ENCODE assay signal across 11 mouse cellular contexts in genomic region chr10:82910198-82910597, GRCm38 (mm10). TPM values are rescaled to one million over a fixed set of nuclear protein-coding genes. Genes with fewer than 3 reads are reported as not detected.
DNase-seq lines count a peak whose midpoint lies in the region; ATAC-seq and TF ChIP-seq lines count a peak whose summit lies in the region.
"Had no signal": no experiment of that assay in that cellular context is flagged by ENCODE, and none has a peak within 500 bp of the region (broad histone marks: within the 10 kb centered on the region; RNA-seq: fewer than 3 reads in every experiment).

No protein-coding gene starts in this region.

- WGBS in lung, adult 2 months, result 65% methylated on average over 3 of the region's 3 CpGs
- whole genome bisulfite sequencing in liver, embryonic 14.5 days (ENCODE audit: insufficient replicate concordance), result 40% methylated on average over 3 of the region's 3 CpGs

- H3K9me3 ChIP-seq in liver, embryonic 14.5 days (ENCODE audit: control insufficient read depth, low read length), result no peaks in the 10 kb centered on the region
- H3K9me3 ChIP-seq: forebrain, embryonic 12.5 days; megakaryocyte, embryonic 14.5 days had no signal

- no peaks in the 10 kb centered on the region for H3K36me3 ChIP-seq in liver, embryonic 14.5 days (replicated peaks; ENCODE audit: control insufficient read depth, insufficient read depth, low read depth)
- H3K36me3 ChIP-seq: forebrain, embryonic 12.5 days had no signal

- H3K4me3 ChIP-seq in lung, adult 2 months (replicated peaks; ENCODE audit: extremely low read depth, low read depth, low read length), result no peak overlapping the region
- H3K4me3 ChIP-seq in liver, embryonic 14.5 days (ENCODE audit: insufficient read depth in 1 of 2, low read depth in 2 of 2, low read length in 2 of 2), result no peak overlapping the region
- H3K4me3 ChIP-seq: forebrain, embryonic 12.5 days had no signal

- H3K27ac ChIP-seq in liver, embryonic 14.5 days, result no peak overlapping the region
- H3K27ac ChIP-seq: forebrain, embryonic 12.5 days had no signal

- H3K4me1 ChIP-seq in lung, adult 2 months (ENCODE audit: control insufficient read depth, insufficient read depth, low read length), result no peaks in the 10 kb centered on the region
- H3K4me1 ChIP-seq in liver, embryonic 14.5 days (replicated peaks; ENCODE audit: control insufficient read depth in 2 of 2, insufficient read depth in 2 of 2, low read length in 1 of 2), result peaks cover 0 to 14% of the 10 kb centered on the region in 2 experiments; a peak in 3 of 4 replicates

- no peak overlapping the region for H3K4me2 ChIP-seq in liver, embryonic 14.5 days (ENCODE audit: low read depth)

- no peaks in the 10 kb centered on the region for H3K27me3 ChIP-seq in liver, embryonic 14.5 days (ENCODE audit: control insufficient read depth, insufficient read depth, low read length)

- no peak for TF ChIP-seq POLR2A in lung, adult 2 months (IDR thresholded peaks at IDR 0.05; ENCODE audit: borderline replicate concordance, extremely low read depth, low read depth, low read length)

- no peak for ATAC-seq in liver, embryonic 14.5 days (ENCODE audit: insufficient read depth)

- peak; percentile 47 for TF ChIP-seq CTCF in lung, adult 2 months (IDR thresholded peaks at IDR 0.05; ENCODE audit: insufficient read depth, low read length)
- peak; percentile 82 for TF ChIP-seq CTCF in liver, embryonic 14.5 days (IDR thresholded peaks at IDR 0.05; ENCODE audit: low read depth)

- no peak overlapping the region for H3K9ac ChIP-seq in liver, embryonic 14.5 days (replicated peaks)
- H3K9ac ChIP-seq: forebrain, embryonic 12.5 days had no signal

- TF ChIP-seq EP300 in liver, embryonic 14.5 days (IDR thresholded peaks at IDR 0.05; ENCODE audit: low read depth), result no peak

- peak; percentile 38 to 69 for DNase-seq in adrenal gland, adult (ENCODE audit: inconsistent age in 2 of 2, low spot score in 1 of 2)
- DNase-seq in adrenal gland, postnatal 4 days (ENCODE audit: low spot score in 2 of 2), result no peak
- no peak for DNase-seq in lung, adult 2 months
- no peak for DNase-seq in lung, postnatal 14 days
- peak; percentile 60 for DNase-seq in NIH3T3 (ENCODE audit: low read depth)
- DNase-seq in liver, embryonic 14.5 days (ENCODE audit: low read depth in 3 of 3, low spot score in 3 of 3), result no peak
- no peak for DNase-seq in cerebellum, adult 8-10 months
- no peak for DNase-seq in cerebellum, adult 9-11 months
- DNase-seq: cerebellum, adult 9-10 months had no signal

RNA-seq across cellular contexts. Expression of gene Eid3, which starts 43.8 kb away (rescaled TPM):
- total RNA-seq in adrenal gland, postnatal 4 days (2021), result 1 to 10 TPM; 4.1 to 5.8 TPM
- polyA plus RNA-seq in lung, adult 2 months (2012; rRNA removed), result 0.28 and 0.37 TPM in 2 replicates
- 0.17 and 0.33 TPM in 2 replicates for polyA plus RNA-seq in liver, embryonic 14.5 days (2012; rRNA removed)
- polyA plus RNA-seq in liver, embryonic 14.5 days (2014; fragmentation: Nextera tagmentation; extraction: Ambion mirVana), result 0.10 TPM in 1 of 2 replicates, not detected in the other

Comparison
In these comparisons a context has a peak if more than half of its experiments do, and no peak if none do; other contexts are left out.
1. DNase-seq: peak in adrenal gland, adult (2 of 2) and NIH3T3 (single experiment); none in adrenal gland, postnatal 4 days (0 of 2), lung, adult 2 months (single experiment), lung, postnatal 14 days (single experiment), liver, embryonic 14.5 days (0 of 3), cerebellum, adult 8-10 months (single experiment) and cerebellum, adult 9-11 months (single experiment).